Mouse (Mus musculus): ENCODE data around the gene Tec.

GRCm38 (mm10) chr5:72706095-72706494 lies 162.2 kb downstream of the Tec start:
- TF ChIP-seq CTCF (IDR thresholded peaks at IDR 0.05; ENCODE audit: borderline replicate concordance, extremely low read depth, insufficient read depth, insufficient read length): no peak
- no peak for TF ChIP-seq POLR2A (IDR thresholded peaks at IDR 0.05; ENCODE audit: borderline replicate concordance, extremely low read depth, insufficient read depth, insufficient read length, poor library complexity, severe bottlenecking)
